16 mouse cellular contexts compared by ENCODE assay signal in genomic region chr7:110991221-110991494, GRCm38 (mm10).
"Had no signal": no experiment of that assay in that cellular context is flagged by ENCODE, and none has a peak within 500 bp of the region (broad histone marks: within the 10 kb centered on the region; RNA-seq: fewer than 3 reads in every experiment).

No protein-coding gene starts in this region.

- ATAC-seq: liver, postnatal 0 days; lung, postnatal 0 days; midbrain, embryonic 13.5 days had no signal

- H3K27ac ChIP-seq: layer of hippocampus, adult 2 months; limb, embryonic 10.5 days; limb, embryonic 13.5 days; liver, embryonic 14.5 days; macrophage; midbrain, embryonic 13.5 days had no signal

- H3K9ac ChIP-seq: limb, embryonic 13.5 days; liver, embryonic 14.5 days; liver, postnatal 0 days; lung, embryonic 14.5 days; midbrain, embryonic 13.5 days had no signal

- H3K9me3 ChIP-seq: limb, embryonic 10.5 days; limb, embryonic 13.5 days; midbrain, embryonic 13.5 days had no signal

- H3K27me3 ChIP-seq: limb, embryonic 13.5 days; midbrain, embryonic 13.5 days had no signal

- DNase-seq: kidney, postnatal 14 days; layer of hippocampus, adult 9-11 months; liver; liver, postnatal 0 days; lung, embryonic 14.5 days; right cerebral cortex, adult 18-20 months; right cerebral cortex, postnatal 14 days; thymus, adult 18-20 months; thymus, postnatal 36 days had no signal

- H3K4me3 ChIP-seq: layer of hippocampus, adult 2 months; limb, embryonic 10.5 days; limb, embryonic 13.5 days; midbrain, embryonic 13.5 days had no signal

- H3K36me3 ChIP-seq: limb, embryonic 10.5 days; limb, embryonic 13.5 days; midbrain, embryonic 13.5 days had no signal

- H3K4me2 ChIP-seq: limb, embryonic 13.5 days; lung, embryonic 14.5 days; midbrain, embryonic 13.5 days had no signal
